Mouse (Mus musculus) CD4-positive, CD25-positive, alpha-beta regulatory T cell (primary cell): ENCODE data around the gene Tspoap1. TPM values are rescaled to one million over a fixed set of nuclear protein-coding genes. Genes with fewer than 3 reads are reported as not detected.

ENCODE experiments used
- polyA plus RNA-seq: library from polyadenylated mRNA; unstranded; fragments of 100-300 nt; shearing (Covaris generic); gene quantifications from one replicate; pipeline ENCODE4 v1.2.1, GENCODE M21; 2017

The Tspoap1 gene
- 6.9 TPM for polyA plus RNA-seq

DNA sequence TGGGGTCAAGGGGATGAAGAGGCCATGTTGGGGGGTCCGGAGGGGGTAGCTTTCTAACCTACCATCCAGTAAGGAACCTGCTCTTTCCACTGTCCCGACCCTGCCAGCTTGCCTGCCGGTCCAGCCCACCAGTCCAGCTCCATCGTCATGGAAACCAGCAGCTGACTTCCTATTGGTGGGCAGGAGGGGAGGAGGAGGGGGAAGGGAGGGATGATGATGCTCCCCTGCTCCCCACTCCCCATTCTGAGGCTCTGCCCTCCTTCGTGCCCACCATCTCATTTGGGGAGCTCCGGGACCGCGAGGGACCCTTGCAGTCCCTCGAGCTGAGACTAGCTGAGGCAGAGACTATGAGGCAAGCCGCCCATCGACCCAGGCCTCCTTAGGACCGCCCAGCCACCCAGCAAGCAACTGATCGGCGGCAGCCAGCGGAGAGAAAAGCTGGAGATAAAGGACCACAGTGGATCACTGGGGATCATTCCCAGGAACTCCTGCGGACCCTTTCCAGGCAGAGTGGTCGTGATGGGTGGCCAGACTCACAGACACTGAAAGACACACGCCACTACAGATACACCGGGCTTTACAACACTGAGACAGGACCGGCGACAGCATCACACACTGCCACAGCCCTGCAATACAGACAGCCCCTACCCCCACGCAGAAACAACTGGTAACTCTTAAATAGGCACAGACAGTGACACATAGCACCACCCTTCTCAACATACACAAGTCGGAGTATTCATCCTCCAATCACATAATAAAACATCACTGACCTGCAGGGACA is at the start of gene Tspoap1:
TSS of gene Tspoap1 (plus strand) at position 241 of the 781 bp plus-strand sequence.

GRCm38 (mm10) chr11:87737175-87737740 is 23.1 kb upstream of the Tspoap1 start, which contains the start of gene Supt4a:
Gene Supt4a (plus strand): TSS chr11:87737552.

DNA sequence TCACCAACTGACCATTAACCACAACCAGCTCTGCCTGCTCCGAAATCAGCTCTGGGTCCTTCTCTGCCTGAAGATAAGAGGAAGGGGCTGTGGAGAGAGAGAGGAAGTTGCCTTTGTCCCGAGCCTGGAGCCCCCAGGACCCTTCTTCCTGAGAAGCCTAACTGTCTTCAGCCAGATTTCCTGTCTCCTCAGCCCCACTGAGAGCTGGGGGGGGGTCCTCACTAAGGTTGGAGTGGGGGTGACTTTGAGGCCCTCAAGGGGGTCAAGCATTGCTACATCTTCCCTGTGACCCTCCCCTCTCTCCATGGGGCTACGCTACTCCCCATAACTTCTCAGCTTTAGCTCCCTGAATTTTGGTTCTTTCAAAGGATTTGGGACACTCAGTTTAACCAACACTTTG is 33.1 kb downstream of the Tspoap1 start, which contains the start of gene Mpo:
TSS of gene Mpo (plus strand) at position 122 of the 400 bp plus-strand sequence.

DNA sequence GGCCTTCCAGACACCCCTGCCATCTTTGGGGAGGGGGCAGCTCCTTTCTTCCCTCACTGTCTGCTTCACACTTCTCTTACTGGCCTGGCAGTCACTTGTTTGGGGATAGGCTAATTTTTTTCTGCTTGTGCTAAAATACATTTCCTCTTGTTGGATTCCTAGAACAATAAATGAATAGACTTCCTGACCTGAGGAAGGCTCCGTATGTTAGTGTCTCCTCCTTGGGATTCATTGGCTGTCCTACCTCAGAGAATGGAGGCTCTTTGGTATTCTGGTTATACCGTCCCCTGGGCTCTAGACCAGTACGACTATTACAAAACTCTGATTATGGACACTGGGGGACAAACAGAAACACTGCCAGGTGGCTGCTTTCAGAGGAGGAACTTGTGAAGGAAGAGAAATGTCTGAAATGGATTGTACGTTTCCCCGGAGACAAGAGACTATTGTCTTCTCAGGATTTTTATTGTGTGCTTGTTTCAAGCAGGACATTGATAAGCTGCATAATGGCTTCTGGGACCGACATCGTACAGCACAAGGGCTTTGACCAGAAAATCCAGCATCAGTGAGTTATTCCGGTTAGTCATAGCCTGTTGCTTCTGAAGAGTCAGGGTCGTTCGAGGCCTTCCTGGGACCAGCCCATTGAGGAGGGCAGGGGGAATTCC is 68.0 kb downstream of the Tspoap1 start, which contains the start of gene Lpo:
TSS of gene Lpo (minus strand) at position 51 of the 662 bp plus-strand sequence.

Other genes starting within 250 kb of the Tspoap1 start
- gene Gm11492, start 193.9 kb upstream of the Tspoap1 start, polyA plus RNA-seq, result not detected
- 2.0 TPM for gene Sept4, start 191.6 kb upstream of the Tspoap1 start, polyA plus RNA-seq
- gene Mtmr4, start 168.4 kb upstream of the Tspoap1 start, polyA plus RNA-seq, result 28.4 TPM
- 0.08 TPM for gene Hsf5, start 143.4 kb upstream of the Tspoap1 start, polyA plus RNA-seq
- gene Rnf43, start 97.8 kb upstream of the Tspoap1 start, polyA plus RNA-seq, result 23.6 TPM
- 389 TPM for gene Supt4a, start 23.0 kb upstream of the Tspoap1 start, polyA plus RNA-seq
- 0.35 TPM for gene Mpo, start 33.0 kb downstream of the Tspoap1 start, polyA plus RNA-seq
- gene Lpo, start 67.7 kb downstream of the Tspoap1 start, polyA plus RNA-seq, result not detected
- gene Mks1, start 92.7 kb downstream of the Tspoap1 start, polyA plus RNA-seq, result 15.3 TPM
- not detected for gene Epx, start 115.0 kb downstream of the Tspoap1 start, polyA plus RNA-seq
- gene Olfr462, start 131.7 kb downstream of the Tspoap1 start, polyA plus RNA-seq, result not detected
- gene Olfr463, start 136.8 kb downstream of the Tspoap1 start, polyA plus RNA-seq, result not detected
- gene Olfr464, start 160.4 kb downstream of the Tspoap1 start, polyA plus RNA-seq, result not detected
- gene Dynll2, start 227.0 kb downstream of the Tspoap1 start, polyA plus RNA-seq, result 17.2 TPM